Mouse (Mus musculus): ENCODE measurements around the gene Rhod.

Rhod gene

GRCm38 (mm10) chr19:4450666-4451065 lies 11.4 kb upstream of the Rhod start:
- in situ Hi-C loops (cut with MboI, MseI), result no loop called here

- in situ Hi-C loops (cut with MboI, MseI), result no loop called here
These were observed 10.0 kb upstream of the Rhod start for GRCm38 (mm10) chr19:4449230-4449629.

GRCm38 (mm10) chr19:4447445-4447844 lies 8.2 kb upstream of the Rhod start:
- in situ Hi-C loops (cut with MboI, MseI), result no loop called here

GRCm38 (mm10) chr19:4446661-4447420 lies 7.6 kb upstream of the Rhod start:
- in situ Hi-C loops (cut with MboI, MseI), result no loop called here

- in situ Hi-C loops (cut with MboI, MseI), result no loop called here
These were observed 3.2 kb upstream of the Rhod start for GRCm38 (mm10) chr19:4442408-4442807.

GRCm38 (mm10) chr19:4441621-4442161 lies 2.5 kb upstream of the Rhod start:
- in situ Hi-C loops (cut with MboI, MseI), result no loop called here

- in situ Hi-C loops (cut with MboI, MseI), result no loop called here
These were observed 1.9 kb upstream of the Rhod start for GRCm38 (mm10) chr19:4441090-4441591.

- in situ Hi-C loops (cut with MboI, MseI), result no loop called here
These were observed 990 bp upstream of the Rhod start for GRCm38 (mm10) chr19:4440222-4440621.

- in situ Hi-C loops (cut with MboI, MseI), result no loop called here
These were observed 456 bp downstream of the Rhod start for GRCm38 (mm10) chr19:4438791-4439160.

GRCm38 (mm10) chr19:4437886-4438285 lies 1.3 kb downstream of the Rhod start:
- in situ Hi-C loops (cut with MboI, MseI), result no loop called here

- in situ Hi-C loops (cut with MboI, MseI), result no loop called here
These were observed 3.0 kb downstream of the Rhod start for GRCm38 (mm10) chr19:4436254-4436653.

- in situ Hi-C loops (cut with MboI, MseI), result no loop called here
These were observed 4.2 kb downstream of the Rhod start for GRCm38 (mm10) chr19:4434999-4435398.

GRCm38 (mm10) chr19:4433756-4434155 lies 5.5 kb downstream of the Rhod start:
- in situ Hi-C loops (cut with MboI, MseI), result no loop called here

GRCm38 (mm10) chr19:4430091-4430620 lies 9.1 kb downstream of the Rhod start:
- in situ Hi-C loops (cut with MboI, MseI), result no loop called here

- in situ Hi-C loops (cut with MboI, MseI), result no loop called here
These were observed 13.4 kb downstream of the Rhod start for GRCm38 (mm10) chr19:4425610-4426366.

- in situ Hi-C loops (cut with MboI, MseI), result no loop called here
These were observed 16.2 kb downstream of the Rhod start for GRCm38 (mm10) chr19:4423021-4423420.

GRCm38 (mm10) chr19:4422581-4422980 lies 16.7 kb downstream of the Rhod start:
- in situ Hi-C loops (cut with MboI, MseI), result no loop called here

GRCm38 (mm10) chr19:4420153-4420910 lies 18.9 kb downstream of the Rhod start:
- in situ Hi-C loops (cut with MboI, MseI), result no loop called here

GRCm38 (mm10) chr19:4419711-4420110 lies 19.5 kb downstream of the Rhod start:
- in situ Hi-C loops (cut with MboI, MseI), result no loop called here

GRCm38 (mm10) chr19:4417713-4418112 lies 21.5 kb downstream of the Rhod start:
- in situ Hi-C loops (cut with MboI, MseI), result no loop called here

GRCm38 (mm10) chr19:4417183-4417582 lies 22.0 kb downstream of the Rhod start:
- in situ Hi-C loops (cut with MboI, MseI), result no loop called here

GRCm38 (mm10) chr19:4414631-4415030 lies 24.6 kb downstream of the Rhod start:
- in situ Hi-C loops (cut with MboI, MseI), result loop anchor here (5.0 kb wide), 1 partner anchor 857 kb away; no protein-coding TSS in a partner anchor
